Mouse (Mus musculus) heart, postnatal 4 days (tissue): Measurements from ENCODE around the gene Cd3g. TPM values are rescaled to one million over a fixed set of nuclear protein-coding genes. Genes with fewer than 3 reads are reported as not detected.
"Not testable (repeated sequence)": the region's sequence is repeated elsewhere in the genome, so short reads cannot be mapped to it uniquely, and the experiment has no call there.

ENCODE experiments used
- DNase-seq: peaks from one replicate; pipeline ENCODE4 v3.0.0; 2021
- total RNA-seq, 2 experiments: library from RNA; stranded (reverse); gene quantifications; 2 replicates each; pipeline ENCODE4 v1.2.3; 2021

Gene Cd3g
- total RNA-seq, 2 experiments from 2014 or later: 0.43 to 0.48 TPM

- no peak for DNase-seq
These were observed 5.5 kb upstream of the Cd3g start for GRCm38 (mm10) chr9:44985721-44986161.

- DNase-seq: no peak
These were observed 2.8 kb upstream of the Cd3g start for GRCm38 (mm10) chr9:44983001-44983400.

DNA sequence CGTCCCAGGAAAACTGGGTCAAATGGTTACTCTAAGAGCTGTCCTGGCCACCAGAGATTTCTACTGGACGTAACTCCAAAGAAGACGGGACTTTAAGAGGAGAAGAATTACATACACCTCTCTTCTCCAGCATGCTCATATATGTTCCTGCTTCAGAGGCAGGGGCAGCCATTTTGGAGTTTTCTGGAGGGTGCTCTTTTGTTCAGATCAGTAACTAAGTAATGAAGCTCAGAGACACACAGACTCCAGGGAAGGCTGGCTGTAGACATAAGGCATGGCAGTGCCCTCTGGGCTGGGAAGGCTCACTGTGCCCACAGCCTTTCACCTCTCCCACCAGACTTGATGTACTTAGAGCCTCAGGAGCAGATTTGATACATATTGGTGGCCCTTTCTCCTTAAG lies 2.3 kb upstream of the Cd3g start:
- no peak for DNase-seq

DNA sequence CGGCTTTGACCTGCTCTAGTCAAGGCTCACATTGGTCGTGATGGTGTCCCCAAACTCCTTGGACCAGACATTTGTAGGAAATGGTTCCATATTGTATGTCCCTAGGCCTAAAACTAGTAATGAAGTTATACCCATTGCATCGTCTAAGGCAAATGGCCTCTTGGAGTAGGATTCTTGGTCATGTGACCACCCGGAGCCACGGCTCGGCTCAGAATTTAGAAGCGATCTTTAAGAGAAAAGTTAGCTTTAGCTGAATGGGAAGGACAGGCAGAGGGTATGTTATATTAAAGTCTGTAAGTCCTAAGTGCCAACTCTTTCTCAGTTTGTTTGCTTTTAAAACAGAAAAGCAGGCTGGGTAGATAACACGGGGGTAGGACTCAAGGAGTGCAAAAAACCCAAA lies 1.9 kb upstream of the Cd3g start:
- no peak for DNase-seq

DNA sequence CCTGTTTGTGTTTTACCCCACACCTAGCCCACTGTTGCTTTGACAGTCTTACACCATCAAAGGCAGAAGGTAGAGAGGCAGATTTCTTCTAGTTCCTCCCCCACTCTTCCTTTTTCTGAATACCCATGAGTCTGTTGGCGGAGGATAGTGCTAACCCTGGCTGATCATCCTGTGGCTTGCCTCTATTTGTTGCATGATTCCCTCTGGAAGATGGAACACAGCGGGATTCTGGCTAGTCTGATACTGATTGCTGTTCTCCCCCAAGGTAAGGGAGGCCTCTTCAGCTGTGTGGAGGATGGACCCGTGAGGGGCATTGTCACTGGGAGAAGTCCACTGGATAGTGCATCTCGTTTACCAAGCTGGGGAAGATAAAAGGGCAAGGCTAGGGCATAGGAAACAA lies 1.4 kb upstream of the Cd3g start, which contains the start of gene Cd3d:
TSS of gene Cd3d (plus strand) at position 111 of the 400 bp plus-strand sequence.
- no peak for DNase-seq

DNA sequence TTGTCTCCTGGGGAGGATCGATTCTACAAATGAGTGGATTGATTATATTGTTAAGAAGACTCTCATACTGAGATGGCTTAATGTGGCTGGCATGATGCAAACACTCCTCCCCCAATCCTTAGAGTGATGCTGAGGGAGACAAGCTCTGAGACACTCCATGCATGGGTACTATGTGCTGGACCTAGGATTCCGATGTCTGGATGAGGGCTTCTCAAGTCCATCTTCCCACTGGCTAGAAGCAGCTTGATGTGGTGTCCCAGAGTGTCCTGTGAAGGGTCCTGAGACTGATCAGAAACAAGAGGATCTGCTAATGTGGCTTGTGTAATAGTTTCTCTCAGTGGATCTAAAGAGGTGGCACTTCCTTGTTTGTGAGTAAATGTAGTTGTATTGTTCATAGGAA lies 873 bp upstream of the Cd3g start:
- no peak for DNase-seq

DNA sequence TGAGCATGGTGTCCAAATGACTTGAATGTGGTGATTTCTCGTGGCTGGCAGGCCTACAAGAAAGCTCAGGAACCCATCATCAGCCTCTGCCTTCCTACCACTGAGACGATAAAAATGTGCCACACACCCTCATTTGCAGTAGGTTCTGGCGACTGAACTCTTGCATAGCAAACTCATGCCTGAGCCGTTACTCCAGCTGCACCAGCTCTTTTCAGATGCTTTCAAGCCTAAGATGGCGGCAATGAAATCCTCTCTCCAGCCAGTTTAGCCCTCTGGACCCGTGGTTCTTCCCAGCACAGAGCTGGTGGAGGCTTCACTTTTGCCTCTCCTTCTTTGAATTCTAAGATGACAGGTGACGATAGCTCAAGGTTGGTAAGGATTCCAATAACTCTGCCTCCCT lies 425 bp downstream of the Cd3g start:
- no peak for DNase-seq

DNA sequence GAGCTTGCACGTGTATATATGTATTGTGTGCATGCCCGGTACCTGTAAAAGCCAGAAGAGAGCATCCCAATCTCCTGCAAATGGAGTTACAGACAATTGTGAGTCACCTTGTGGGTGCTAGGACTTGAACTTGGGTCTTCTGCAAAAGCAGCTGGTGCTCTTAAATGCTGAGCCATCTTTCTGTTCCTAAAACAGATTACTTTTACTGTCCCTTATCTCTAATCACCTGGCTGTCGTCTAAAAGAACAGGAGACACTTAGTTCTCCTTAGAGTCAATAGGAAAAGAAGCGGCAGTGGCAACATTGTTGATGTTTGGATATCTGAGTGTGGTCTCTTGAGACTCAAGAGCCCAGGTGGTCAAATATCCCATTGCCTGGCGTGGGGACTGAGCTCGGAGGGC lies 2.4 kb downstream of the Cd3g start:
- no peak for DNase-seq

DNA sequence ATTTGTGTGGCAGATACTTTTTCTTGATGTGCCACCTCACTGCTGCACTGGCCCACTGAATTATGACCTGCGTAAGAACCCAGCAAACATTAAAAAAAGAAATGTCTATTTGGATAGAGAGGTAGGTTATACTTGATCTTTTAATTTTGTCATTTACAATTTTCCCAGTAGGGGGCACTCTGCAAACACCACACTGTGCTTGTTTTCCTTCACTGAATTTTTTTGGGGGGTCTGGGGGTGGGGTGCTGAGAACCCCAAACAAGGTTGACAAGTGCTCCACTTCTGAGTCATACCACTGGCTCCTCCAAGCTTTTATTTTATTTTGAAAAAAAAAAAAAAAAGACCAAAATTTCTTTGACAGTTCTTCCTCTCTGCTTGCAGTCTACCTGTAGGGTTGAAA lies 10.8 kb downstream of the Cd3g start:
- DNase-seq: no peak

GRCm38 (mm10) chr9:44967763-44968162 lies 12.5 kb downstream of the Cd3g start:
- DNase-seq: not testable (repeated sequence)

DNA sequence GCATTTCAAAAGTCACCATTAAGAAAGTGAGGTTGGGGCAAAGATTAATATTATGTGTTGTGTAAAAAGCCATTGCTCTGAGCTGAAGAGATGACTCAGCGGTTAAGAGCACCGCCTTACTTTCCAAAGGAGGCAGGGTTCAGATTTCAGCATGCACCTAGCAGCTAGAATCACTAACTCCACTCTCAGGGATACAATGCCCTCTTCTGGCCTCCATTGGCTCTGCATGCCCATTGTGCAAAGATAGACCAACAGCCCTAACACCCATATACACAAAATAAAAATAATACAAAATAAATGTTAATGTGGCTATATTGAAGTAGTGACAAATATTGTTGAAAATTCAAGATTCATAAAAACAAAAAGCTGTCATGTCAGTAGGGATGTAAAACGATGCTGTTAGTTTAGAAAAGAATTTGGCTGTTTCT lies 13.4 kb downstream of the Cd3g start:
- peak; percentile 82 for DNase-seq

DNA sequence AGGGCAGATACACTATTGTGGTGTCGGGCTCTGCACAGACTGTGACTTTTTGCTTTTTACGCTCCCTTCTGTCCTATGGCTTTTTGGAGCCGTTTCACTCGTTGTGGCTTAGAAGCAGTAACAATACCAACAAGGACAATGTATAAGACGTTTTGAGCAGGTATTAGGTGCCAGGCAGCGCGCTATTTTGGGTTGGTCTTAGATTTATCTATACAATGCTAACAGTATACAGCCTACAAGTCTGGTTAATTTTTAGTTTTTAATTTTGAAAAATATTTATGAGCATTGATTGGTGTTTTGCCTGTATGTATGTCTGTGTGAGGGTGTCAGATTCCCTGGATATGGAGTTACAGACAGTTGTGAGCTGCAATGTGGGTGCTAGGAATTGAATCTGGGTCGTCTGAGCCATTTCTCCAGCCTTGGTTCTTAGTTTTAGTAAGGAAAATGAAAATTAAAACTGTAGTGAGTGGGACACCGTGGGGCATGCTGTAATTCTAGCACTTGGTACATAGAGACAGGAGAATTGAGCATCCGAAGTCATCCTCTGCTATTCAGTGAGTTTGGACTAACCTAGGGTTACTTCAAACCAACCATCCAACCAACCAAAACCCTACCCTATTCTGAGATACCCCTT lies 14.3 kb downstream of the Cd3g start:
- DNase-seq: no peak

GRCm38 (mm10) chr9:44965126-44965832 lies 15.0 kb downstream of the Cd3g start, which contains the start of gene Ube4a:
Gene Ube4a, minus strand, starts transcription at chr9:44965600.
- DNase-seq: peak; percentile 99

DNA sequence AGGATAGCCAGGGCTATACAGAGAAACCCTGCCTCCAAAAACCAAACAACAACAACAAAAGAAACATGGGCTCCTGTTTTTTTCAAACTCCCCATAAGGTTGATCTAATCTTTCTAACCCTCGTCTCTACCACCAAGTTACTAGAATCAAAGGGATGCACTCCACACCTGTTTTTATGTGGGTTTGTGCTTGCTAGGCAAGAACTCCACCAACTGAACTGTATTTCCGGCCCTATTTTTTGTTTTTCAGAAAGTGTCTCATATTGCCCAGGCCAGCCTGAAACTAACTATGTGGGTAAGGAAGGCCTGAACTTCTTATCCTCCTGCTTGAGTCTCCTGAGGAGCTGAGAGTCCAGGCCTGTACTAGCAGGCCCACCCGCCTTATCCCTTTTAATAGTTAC lies 25.8 kb downstream of the Cd3g start:
- DNase-seq: no peak

DNA sequence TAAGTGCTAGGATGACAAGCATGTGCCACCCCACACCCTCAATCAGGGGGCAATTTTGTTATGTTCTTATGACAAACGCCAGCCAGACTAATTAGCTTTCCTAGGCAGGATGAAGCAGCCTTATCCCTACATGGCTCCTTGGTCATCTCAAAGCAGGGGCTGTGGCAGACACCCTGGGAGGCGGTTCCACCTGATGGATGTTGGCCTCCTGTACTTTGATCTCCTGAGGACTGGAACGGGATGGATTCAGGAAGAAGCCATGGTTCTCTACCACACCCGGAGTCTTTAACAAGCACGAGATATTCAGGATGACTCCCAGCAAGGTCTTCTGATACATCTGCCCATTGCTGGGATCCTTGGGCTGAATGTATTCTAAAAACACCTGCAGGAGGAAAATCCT lies 32.4 kb downstream of the Cd3g start:
- no peak for DNase-seq

DNA sequence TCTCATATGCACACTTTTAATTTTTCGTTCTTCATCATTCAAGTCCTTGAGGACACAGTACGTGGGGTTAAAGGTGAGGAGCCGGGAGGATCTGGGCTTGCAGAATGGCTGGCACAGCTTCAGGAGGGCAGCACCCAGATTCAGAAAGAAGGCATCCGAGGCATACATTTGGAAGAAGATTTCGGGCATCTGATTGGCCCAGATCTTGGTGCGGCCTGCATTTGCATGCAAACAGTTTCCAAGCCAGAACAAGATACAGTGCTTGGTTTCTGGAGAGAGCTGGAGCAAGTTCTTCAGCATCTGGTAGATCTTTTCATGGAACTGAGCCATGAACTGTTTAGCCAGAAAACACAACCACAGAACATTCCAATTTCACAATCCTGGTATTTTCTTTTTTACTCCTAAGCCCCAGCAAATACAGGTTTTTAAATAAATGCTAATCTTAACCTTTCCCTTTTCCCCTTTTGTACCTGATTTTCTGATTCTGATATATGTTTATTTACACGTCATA lies 34.0 kb downstream of the Cd3g start:
- DNase-seq: no peak

- DNase-seq: peak; percentile 37
These were observed 37.8 kb downstream of the Cd3g start for GRCm38 (mm10) chr9:44942421-44942820.

DNA sequence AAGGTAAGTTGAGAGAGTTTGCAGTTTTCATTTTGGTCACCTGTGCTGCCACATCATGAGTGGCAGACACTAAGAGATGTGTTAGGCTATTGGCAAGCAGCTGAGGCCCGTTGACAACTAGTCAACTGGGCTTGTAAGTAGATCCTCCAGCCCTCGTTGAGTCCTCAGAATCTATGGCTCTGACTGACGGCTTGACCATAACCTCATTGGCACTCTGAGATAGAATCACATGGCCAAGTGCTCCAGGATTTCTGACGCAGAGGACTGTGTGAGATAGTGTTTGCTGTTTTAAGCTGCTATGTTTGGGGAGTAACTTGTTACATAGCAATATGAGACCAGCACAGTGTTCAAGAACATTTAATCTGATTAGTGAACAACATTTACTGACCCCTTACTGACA lies 38.5 kb downstream of the Cd3g start:
- peak; percentile 22 for DNase-seq

DNA sequence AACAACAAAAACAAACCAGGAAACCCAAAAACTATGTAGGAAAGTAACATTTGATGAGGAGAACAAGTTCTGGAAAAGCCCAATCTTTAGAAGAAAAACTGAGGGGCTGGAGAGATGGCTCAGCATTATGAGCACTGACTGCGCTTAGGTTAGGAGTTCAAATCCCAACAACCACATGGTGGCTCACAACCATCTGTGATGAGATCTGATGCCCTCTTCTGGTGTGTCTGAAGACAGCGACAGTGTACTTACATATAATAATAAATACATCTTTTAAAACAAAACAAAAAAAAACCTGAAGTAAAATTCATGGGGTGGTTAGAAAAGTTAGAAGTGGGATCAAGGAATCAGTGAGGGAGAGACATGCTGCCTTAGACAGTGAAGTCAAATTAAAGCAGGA lies 58.7 kb downstream of the Cd3g start:
- DNase-seq: no peak

DNA sequence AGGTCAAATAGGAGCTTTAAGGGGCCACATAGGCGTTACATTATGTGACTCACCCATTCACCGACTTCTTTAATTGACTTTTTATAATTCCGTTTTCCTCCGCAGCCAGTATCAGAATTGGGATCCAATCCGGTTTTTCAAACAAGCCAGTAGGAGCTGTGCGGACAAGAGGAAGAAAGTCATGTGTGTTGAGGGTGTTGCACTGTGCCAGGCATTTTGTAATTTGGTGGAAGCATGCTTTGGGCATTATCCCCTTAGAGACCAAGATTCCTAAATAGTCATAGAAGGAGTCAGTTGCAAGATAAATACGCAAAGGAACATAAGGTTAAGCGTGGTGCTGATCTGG lies 59.1 kb downstream of the Cd3g start:
- DNase-seq: no peak

DNA sequence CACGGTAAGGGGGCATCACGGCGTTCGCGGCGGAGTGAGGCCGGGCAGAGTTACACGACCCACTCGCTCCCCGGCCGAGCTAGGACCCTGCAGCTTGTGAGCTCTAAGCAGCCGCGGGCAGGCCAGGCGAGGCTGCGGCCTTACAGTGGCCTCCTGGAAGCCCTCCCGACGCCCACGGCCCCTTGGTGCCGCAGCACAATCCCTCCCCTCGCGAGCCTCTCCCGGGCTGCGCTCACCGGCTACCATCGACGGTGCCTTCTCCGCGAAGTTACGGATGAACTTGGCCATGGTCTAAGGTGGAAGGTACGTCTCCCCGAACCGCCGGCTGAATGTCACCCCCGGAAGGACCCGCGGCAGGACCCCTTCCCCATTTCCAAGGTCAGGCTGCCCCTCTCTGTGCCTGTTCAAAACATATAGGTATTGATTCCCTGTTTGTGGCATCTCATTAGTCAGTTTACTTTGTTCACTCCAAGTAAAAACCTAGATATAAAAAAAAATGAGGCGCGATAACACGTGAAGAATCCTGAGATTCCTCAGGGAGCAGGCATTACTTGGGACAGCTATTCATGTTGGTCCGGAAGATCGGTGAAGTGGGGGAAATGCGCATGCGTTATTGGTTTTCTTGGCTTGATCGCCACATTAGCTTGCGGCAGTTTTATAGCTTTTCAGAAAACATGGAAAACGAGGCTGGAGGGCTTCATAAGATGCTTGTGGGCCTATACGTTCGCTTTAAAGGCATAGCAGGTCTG lies 59.7 kb downstream of the Cd3g start, which contains the start of gene Atp5l:
TSS of gene Atp5l (minus strand) at position 369 of the 749 bp plus-strand sequence.
- DNase-seq: peak; percentile 85

- DNase-seq: no peak
These were observed 60.6 kb downstream of the Cd3g start for GRCm38 (mm10) chr9:44919606-44920005.
